Mouse (Mus musculus): ENCODE results near the gene Adgrl3. TPM values are rescaled to one million over a fixed set of nuclear protein-coding genes. Genes with fewer than 3 reads are reported as not detected.

Gene Adgrl3
- total and polyA plus RNA-seq, 3 experiments = not detected

DNA sequence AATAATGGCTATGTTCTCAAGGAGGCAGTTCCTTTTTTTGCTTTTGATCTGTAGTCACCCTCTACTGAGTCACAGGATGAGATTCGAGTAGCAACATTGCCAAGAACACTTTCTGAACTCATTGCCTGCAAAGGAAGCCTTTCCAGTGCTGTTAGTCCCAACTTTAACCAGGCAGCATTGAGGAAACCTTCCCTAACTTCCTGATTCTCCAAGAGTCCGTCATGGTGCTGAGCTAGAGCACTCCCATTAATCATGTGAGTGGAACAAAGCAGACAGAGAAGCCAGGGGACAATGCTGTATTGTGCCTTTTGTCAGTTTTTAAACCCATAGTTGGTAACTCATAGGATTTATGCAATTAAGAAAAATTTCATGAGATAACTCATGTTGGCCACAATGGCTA is 345.3 kb downstream of the Adgrl3 start:
- Histone ChIP-seq H3K9me3 (replicated peaks; ENCODE audit: insufficient read depth, low read length) (no peaks in the 10 kb centered on the region), H3K4me1 (ENCODE audit: control insufficient read depth in 1 of 2, insufficient read depth in 2 of 2, low read length in 2 of 2) (no peaks in the 10 kb centered on the region), H3K27ac (ENCODE audit: control insufficient read depth, low read depth, low read length) (no peak overlapping the region), H3K9ac (ENCODE audit: control insufficient read depth, low read depth, low read length, poor library complexity, severe bottlenecking) (no peak overlapping the region), H3K27me3 (ENCODE audit: control insufficient read depth in 1 of 2, insufficient read depth in 2 of 2, low read length in 2 of 2) (no peaks in the 10 kb centered on the region), H3K36me3 (ENCODE audit: control insufficient read depth in 1 of 2, insufficient read depth in 2 of 2, low read length in 2 of 2) (no peaks in the 10 kb centered on the region), H3K4me3 (ENCODE audit: control insufficient read depth in 1 of 2, insufficient read depth in 1 of 2, low read depth in 2 of 2, low read length in 2 of 2) (no peak overlapping the region), H3K79me2 (ENCODE audit: control insufficient read depth, insufficient read depth, low read length, poor library complexity) (no peaks in the 10 kb centered on the region)
- TF ChIP-seq GABPA (IDR thresholded peaks at IDR 0.05; ENCODE audit: low read depth, low read length) (no peak), ZC3H11A (IDR thresholded peaks at IDR 0.05; ENCODE audit: low read depth, low read length) (no peak), ZMIZ1 (IDR thresholded peaks at IDR 0.05; ENCODE audit: low read depth, low read length) (no peak), USF2 (IDR thresholded peaks at IDR 0.05; ENCODE audit: borderline replicate concordance in 1 of 2, insufficient read depth in 1 of 2, low read depth in 1 of 2, low read length in 2 of 2) (no peak), MEF2A (IDR thresholded peaks at IDR 0.05; ENCODE audit: extremely low read depth, insufficient replicate concordance, low read depth, low read length, poor library complexity, severe bottlenecking) (no peak), CTCF (IDR thresholded peaks at IDR 0.05 in 2 of 3, conservative IDR thresholded peaks at IDR 0.05 in 1 of 3; ENCODE audit: control insufficient read depth in 1 of 3, insufficient read depth in 1 of 3, low read depth in 2 of 3, low read length in 3 of 3, poor library complexity in 1 of 3, severe bottlenecking in 1 of 3) (no peak), UBTF (IDR thresholded peaks at IDR 0.05; ENCODE audit: borderline replicate concordance, insufficient read depth, low read depth, low read length) (no peak), JUND (IDR thresholded peaks at IDR 0.05; ENCODE audit: low read depth, low read length) (no peak)
- no peak for DNase-seq (ENCODE audit: low read depth, low spot score)

DNA sequence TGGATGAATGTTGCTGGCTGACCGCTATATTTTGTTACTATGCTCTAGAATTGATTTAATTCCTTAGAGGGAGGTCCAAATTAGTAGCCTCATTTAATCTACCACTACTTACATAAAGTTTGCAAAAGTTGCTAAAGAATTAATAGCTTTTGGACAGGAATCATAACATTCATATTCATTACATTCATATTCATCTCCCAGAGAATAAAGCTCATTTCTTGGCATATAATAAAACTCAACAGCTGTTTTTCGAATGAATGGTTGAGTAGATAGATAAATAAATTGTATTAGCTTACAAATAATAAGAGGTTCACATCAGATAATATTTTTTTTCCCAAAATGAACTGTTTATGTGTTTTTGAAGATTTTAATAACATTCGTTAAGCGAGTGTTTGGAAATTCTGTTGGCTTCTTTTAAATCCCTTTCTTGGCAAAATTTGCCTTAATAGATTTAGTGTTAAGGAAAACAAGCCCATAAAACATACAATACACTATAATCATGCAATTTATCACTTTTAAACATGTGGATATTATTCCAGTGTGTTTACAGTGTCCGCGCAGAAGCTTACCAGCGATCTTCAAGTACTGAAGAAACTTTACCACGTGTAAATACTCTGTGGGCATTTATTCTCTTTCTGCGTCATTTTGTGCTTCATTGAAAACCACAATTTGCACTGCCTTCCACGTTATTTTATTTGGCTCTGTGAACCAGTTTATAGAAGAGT is 350.4 kb downstream of the Adgrl3 start:
- Histone ChIP-seq H3K4me1 (ENCODE audit: control insufficient read depth in 1 of 2, insufficient read depth in 2 of 2, low read length in 2 of 2) (no peaks in the 10 kb centered on the region), H3K4me3 (ENCODE audit: control insufficient read depth in 1 of 2, insufficient read depth in 1 of 2, low read depth in 2 of 2, low read length in 2 of 2) (no peak overlapping the region), H3K9me3 (replicated peaks; ENCODE audit: insufficient read depth, low read length) (no peaks in the 10 kb centered on the region), H3K27me3 (ENCODE audit: control insufficient read depth in 1 of 2, insufficient read depth in 2 of 2, low read length in 2 of 2) (no peaks in the 10 kb centered on the region; a peak in 1 of 4 replicates), H3K36me3 (ENCODE audit: control insufficient read depth in 1 of 2, insufficient read depth in 2 of 2, low read length in 2 of 2) (no peaks in the 10 kb centered on the region), H3K9ac (ENCODE audit: control insufficient read depth, low read depth, low read length, poor library complexity, severe bottlenecking) (no peak overlapping the region), H3K27ac (ENCODE audit: control insufficient read depth, low read depth, low read length) (no peak overlapping the region), H3K79me2 (ENCODE audit: control insufficient read depth, insufficient read depth, low read length, poor library complexity) (no peaks in the 10 kb centered on the region)
- no peak for DNase-seq (ENCODE audit: low read depth, low spot score)
- TF ChIP-seq MEF2A (IDR thresholded peaks at IDR 0.05; ENCODE audit: extremely low read depth, insufficient replicate concordance, low read depth, low read length, poor library complexity, severe bottlenecking) = no peak
- no peak for TF ChIP-seq ELF1 (IDR thresholded peaks at IDR 0.05; ENCODE audit: low read depth, low read length)
- no peak for TF ChIP-seq MYC (IDR thresholded peaks at IDR 0.05; ENCODE audit: low read depth, low read length)
- TF ChIP-seq USF1 (IDR thresholded peaks at IDR 0.05; ENCODE audit: low read depth, low read length) = no peak
- TF ChIP-seq RCOR1 (IDR thresholded peaks at IDR 0.05; ENCODE audit: low read depth, low read length) = no peak
- no peak for TF ChIP-seq TCF12 (IDR thresholded peaks at IDR 0.05; ENCODE audit: low read depth, low read length)
- no peak for TF ChIP-seq SMC3 (IDR thresholded peaks at IDR 0.05; ENCODE audit: low read depth, low read length)
- TF ChIP-seq ZKSCAN1 (IDR thresholded peaks at IDR 0.05; ENCODE audit: low read depth, low read length) = no peak
- TF ChIP-seq RAD21 (IDR thresholded peaks at IDR 0.05; ENCODE audit: low read depth, low read length) = no peak
- no peak for TF ChIP-seq TBP (IDR thresholded peaks at IDR 0.05; ENCODE audit: low read depth, low read length)
- no peak for TF ChIP-seq ZNF384 (IDR thresholded peaks at IDR 0.05; ENCODE audit: low read depth, low read length)
- no peak for TF ChIP-seq MAX (IDR thresholded peaks at IDR 0.05; ENCODE audit: low read length)
- no peak for TF ChIP-seq SIN3A (IDR thresholded peaks at IDR 0.05; ENCODE audit: low read length)
- no peak for TF ChIP-seq MAZ (IDR thresholded peaks at IDR 0.05; ENCODE audit: low read depth, low read length)
- TF ChIP-seq HCFC1 (IDR thresholded peaks at IDR 0.05; ENCODE audit: low read depth, low read length) = no peak
- no peak for TF ChIP-seq POLR2AphosphoS2 (IDR thresholded peaks at IDR 0.05; ENCODE audit: low read length)
- no peak for TF ChIP-seq BHLHE40 (IDR thresholded peaks at IDR 0.05; ENCODE audit: borderline replicate concordance, low read depth, low read length)
- no peak for TF ChIP-seq ZMIZ1 (IDR thresholded peaks at IDR 0.05; ENCODE audit: low read depth, low read length)
- no peak for TF ChIP-seq GATA1 (IDR thresholded peaks at IDR 0.05; ENCODE audit: low read depth, low read length)
- no peak for TF ChIP-seq POLR2A (IDR thresholded peaks at IDR 0.05; ENCODE audit: control insufficient read depth in 1 of 2, insufficient read depth in 1 of 2, low read depth in 1 of 2, low read length in 2 of 2, poor library complexity in 1 of 2)
